Mouse (Mus musculus) erythroid progenitor cell, adult 5-6 weeks (primary cell): ENCODE data around the gene Arhgap31. TPM values are rescaled to one million over a fixed set of nuclear protein-coding genes. Genes with fewer than 3 reads are reported as not detected.
A peak's percentile ranks its signal among the peaks of the same experiment; 100 is the strongest.

Experiments used
- ATAC-seq: replicated peaks from 2 replicates; pipeline ENCODE4 v1.8.0; 2016; ENCODE audit warnings: moderate number of reproducible peaks, mild to moderate bottlenecking, moderate TSS enrichment, inconsistent platforms; ENCODE audit not compliant: poor library complexity, low FRiP score, severe bottlenecking
- total RNA-seq, 2 experiments: library from RNA; stranded (forward) in 1 of 2; stranded (reverse) in 1 of 2; fragments of 150-400 nt in 1 of 2; fragments of 186-747, 209-891 nt in 1 of 2; gene quantifications; 2 replicates each; pipeline versions ENCODE4 v1.2.3 to v1.2.4; 2015 to 2017; ENCODE audit warnings: low replicate concordance in 2 of 2

Arhgap31 gene
- total RNA-seq, 2 experiments from 2014 or later, result 0.83 to 5.0 TPM

DNA sequence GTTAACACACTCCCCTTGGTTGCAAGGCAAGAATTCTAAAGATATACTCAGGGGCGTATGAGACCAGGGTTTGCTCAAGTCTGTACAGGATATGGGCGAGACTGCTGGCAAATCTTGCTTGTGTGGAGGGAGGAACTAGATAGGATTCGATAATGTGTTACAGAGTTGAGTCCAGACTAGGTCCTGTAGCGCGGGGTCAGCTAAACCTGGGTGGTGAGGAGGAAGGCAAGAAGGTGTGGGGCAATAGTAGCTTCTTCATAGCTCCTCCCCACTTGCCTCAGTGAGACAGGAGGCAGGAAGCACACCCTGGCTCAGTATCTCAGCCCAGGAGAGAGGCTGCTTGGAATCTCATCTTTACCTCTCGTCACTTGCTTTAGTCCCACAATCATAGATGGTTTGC is 16.1 kb upstream of the Arhgap31 start:
- ATAC-seq, result no peak

DNA sequence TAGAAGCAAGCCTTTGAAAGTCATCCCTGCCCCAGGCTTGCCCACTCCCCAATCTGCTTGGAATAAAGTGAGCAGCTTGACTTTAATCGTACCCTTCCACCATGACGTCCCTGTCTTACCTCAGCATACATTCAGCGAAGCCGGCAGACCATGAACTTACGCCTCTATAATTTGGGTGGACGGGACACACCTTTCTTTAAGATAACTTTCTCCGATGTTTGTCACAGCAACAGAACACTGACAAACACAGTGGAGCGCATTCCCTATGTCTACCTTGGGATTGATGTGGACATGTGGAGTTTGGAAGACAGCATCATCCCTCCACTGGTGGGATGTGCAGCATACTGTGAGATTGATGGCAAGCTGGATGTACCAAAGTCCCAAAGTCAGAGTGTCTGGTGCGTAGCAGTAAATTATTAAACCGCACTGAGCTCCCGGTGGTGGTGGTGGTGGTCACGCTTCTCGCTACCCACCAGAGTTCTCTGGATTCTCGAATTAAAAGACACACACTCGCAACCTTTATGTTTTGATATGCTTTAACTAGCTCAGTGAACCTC is 15.6 kb upstream of the Arhgap31 start:
- no peak for ATAC-seq

DNA sequence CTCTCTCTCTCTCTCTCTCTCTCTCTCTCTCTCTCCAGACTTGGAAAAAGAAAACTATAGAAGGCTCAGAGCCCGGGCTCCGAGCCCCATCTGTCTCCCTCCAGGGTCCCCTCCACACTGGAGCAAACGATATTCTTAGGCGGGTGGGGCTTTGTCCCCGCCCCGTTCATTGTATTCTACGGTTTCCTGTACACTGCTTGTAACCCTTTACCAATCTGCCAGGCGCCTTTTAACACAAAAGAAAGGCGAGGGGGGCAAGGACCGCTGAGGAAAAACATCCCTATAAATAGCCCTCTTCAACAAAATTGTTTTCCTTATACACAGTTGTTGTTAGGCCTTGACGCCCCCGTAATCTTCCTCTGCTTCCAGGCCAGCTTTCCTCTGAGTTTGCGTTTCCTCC is 11.9 kb upstream of the Arhgap31 start:
- ATAC-seq, result no peak

DNA sequence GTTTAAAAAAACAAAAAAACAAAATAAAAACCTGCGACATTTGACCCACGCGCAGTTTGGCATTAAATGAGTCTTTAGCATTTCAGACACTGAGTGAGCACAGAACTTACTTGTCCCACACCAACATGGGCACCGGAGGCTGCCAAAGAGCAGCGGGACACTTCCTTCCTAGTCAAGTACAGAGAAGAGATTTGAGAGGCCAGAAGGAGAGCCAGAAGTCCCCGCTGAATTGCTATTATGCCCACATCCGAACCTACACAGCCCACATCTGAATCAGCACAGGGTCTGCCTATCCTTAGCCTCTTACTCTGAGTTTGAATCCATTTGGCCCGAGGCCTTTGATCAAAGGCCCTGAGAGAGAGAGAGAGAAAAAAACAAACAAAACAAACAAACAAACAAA is 11.2 kb upstream of the Arhgap31 start:
- ATAC-seq, result no peak

DNA sequence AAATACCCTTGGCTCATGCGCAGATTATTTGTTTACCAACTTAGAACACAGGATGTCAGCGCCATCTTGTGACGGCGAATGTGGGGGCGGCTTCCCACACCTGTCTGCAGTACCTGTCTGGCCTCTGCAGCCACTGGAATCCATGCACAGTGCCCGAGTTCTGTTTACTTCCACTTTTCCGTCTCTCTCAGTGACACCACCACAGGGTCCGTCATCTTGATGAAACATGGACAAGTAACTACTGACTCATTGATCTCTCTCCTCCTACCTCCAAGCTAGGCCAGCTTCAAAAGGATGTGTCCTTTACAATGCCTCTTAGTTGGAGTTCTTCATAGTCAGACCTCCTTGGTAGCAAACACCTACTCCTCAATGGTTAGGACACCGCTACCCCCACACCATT is 8.3 kb upstream of the Arhgap31 start:
- ATAC-seq, result no peak

DNA sequence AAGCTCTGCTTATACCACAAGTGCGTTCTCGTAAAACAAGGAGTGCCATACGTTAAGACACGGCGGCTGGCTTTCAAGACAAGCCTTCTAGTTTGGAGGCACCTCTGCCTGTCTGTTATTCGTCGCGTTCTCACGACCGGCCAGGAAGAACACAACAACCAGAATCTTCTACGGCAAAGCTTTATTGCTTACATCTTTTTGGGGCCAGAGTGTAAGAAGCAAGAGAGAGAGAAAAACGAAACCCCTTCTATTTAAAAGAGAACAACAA is 1.1 kb upstream of the Arhgap31 start:
- 0 out of 2 replicates have a peak, but pooled peaks have one; percentile 58 for ATAC-seq

DNA sequence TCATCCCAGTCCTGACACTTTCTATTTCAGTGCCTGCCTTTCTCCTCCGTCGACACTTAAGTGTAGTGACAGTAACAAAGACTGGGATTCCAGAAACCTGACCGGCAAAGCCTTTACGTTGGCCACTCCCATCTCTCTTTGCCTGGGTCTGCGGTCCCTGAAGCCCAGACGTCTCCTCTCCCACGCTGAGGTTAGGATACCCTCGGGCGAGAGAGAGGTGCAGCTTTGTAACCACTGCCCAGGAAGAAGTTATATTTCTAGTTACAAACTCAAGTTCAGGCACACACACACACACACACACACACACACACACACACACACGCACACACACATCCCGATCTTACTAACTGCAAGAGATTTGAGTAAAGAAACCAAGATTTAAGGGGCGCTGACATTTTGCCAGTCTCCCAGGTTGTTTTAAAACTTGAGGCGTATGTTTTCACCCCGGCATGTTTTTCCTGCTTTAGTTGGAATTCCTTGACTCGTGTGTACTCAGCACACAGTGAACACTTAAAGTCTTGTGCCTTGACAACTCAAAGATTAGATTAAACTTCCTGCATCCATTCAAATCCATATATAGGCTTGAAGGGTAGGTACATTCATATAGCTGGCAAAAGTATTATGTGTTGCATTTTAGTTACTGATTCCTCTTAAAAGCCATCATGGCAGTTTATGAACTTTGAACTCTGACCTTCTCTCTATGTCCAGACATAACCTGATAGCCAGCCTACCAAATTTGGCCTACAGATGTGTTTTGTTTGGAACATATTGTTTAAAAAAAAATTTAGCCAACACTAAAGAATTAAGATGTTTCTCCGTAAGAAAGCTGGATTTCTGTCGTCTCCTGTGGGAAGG is 557 bp upstream of the Arhgap31 start:
- peak; percentile 67 for ATAC-seq

DNA sequence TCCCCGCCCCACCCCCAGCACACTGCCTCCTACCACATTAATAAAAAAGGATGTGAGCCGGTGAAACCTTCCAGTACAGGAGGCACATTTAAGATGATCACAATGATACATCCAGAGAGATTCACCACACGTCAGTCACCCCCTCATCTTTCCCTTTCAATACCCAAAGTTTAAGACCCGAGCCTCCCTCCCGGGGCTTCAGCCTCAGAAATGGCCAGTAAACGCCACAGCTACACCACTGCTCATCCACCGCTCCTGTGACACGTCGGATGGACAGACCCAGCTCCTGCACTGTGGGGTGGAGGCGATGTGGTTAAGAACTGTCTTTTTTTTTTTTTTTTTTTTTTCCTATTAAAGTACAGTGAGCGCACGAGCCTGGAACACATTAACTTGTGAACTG is 969 bp downstream of the Arhgap31 start:
- ATAC-seq, result no peak

DNA sequence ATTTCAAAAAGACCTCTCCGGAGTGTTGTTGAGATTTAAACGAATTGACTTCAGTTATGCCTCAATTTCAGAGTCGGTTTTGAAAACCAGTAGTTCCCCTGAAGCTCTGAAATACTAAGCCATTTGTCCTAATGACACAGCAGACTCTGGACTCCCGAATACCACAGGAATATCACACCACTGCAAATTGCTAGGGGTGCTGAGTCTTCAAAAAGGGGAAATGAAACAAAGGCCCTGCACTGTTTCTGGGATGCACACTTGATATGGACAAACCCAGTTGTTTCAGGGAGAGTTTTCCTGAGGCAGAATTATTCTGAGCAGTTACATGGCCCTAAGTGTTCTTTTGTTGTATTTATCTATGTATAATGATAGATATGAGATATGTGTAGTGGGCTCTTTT is 1.8 kb downstream of the Arhgap31 start:
- no peak for ATAC-seq

DNA sequence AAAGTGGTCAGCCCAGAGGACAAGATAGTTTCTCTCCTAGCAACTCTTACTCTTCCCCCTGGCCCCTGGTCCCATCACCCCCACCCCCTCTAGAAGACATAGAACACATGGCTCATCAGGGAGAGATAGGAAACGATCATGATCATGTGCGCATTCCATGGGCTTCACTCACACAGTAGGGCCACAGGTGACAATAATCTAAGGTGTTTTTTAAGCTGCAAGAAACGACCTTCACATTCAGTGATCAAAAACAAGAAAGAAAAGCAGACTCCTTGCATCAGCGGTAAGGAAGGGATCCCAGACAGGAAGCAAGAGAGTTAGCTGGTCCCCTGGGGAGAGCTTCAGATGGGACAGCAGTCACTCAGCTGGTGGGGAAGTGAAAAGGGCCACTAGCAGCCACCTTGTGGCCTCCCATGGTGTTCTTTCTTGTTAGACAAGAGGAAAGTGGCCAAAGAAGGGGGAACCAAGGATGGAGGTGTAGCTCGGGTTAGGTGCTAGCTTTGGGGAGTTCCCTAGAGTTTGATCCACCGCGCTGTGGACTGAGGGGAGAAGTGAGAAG is 4.0 kb downstream of the Arhgap31 start:
- no peak for ATAC-seq

DNA sequence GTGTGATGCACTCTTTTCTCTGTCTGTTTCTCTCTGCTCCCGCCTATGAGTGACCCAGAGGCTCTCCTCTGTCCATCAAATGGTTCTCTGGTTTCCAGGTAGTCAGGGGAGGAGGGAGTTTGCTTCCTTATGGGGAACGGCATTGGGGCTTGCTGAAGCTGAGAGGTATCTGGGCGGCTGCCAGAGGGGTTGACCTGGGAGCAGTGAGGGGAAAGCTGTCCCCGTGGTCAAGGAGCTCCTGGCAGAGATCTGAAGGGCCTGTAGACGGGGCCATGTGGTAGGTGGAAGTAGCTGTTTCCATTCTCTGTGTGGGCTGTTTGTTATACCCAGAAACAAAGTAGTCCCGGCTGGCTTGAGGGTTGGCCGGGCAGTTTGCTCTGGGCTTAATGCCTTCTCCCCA is 6.3 kb downstream of the Arhgap31 start:
- no peak for ATAC-seq

DNA sequence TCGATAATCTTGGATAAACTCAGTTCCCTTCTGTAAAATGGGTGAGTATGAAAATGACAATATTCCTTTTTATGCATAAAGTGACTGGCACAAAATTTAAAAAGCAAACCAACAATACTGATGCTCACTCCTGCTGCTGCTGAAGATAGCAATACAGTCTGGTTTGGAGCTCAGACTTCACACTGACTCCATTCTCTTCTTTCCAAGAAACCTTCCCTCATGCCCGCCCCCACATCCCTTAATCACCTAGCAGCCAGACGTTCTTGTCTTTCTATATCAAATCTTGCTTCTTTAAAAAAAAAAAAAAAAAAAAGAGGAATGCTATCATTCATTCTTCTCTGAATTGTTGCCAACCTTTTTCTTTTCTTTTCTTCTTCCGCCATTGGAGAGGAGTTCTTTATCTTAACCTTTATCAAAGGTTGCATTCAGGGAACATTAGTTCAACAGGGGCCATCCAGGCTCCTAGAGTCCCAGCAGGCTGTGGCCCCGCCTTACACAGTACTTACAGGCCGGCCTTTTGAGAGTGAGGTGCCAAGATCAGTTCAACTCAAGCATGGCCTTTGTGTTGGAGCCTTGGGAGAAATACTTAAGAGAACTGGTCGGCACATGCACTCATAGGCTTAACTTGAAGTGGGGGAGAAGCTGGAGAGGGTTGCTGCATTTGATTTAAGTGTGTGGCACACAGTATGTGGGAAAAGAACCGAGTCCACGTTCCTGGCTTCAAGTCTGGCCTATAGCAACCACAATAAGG is 7.4 kb downstream of the Arhgap31 start:
- ATAC-seq, result no peak

DNA sequence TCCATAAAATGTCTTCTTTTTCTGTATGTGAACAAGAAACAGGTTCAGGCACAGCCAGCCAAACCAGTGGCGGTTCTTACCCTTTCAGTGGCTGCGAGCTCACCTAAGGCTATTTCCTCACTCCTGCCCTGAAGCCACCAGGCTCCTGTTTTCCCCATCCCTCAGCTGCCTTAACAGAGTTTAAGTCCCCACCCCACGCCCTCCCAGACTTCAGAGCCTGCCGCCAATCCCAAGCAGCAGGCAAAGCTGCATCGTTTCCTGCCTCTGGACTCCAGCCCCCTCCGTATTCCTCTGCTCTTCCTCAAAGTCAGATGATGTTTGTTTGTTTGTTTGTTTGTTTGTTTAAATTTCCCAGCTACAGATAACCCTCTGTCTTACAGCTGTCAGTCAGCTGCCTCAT is 9.6 kb downstream of the Arhgap31 start:
- no peak for ATAC-seq

DNA sequence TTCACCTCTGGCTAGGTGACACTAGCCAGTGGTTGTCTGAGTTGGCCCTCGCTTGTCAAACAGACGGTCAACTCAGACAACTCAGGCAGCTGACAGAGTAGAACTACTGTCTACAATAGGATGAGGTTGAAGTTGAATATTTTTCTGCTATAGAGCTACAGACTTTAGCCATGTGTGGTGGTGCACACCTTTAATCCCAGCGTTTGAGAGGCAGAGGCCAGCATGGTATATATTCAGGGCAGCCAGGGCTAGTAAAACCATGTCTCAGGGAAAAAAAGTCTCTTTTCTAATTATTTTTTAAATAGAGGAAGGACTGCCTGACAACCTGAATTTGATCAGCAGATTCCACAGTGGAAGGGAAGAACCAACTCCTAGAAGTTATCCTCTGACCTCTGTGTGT is 10.8 kb downstream of the Arhgap31 start:
- ATAC-seq, result no peak

DNA sequence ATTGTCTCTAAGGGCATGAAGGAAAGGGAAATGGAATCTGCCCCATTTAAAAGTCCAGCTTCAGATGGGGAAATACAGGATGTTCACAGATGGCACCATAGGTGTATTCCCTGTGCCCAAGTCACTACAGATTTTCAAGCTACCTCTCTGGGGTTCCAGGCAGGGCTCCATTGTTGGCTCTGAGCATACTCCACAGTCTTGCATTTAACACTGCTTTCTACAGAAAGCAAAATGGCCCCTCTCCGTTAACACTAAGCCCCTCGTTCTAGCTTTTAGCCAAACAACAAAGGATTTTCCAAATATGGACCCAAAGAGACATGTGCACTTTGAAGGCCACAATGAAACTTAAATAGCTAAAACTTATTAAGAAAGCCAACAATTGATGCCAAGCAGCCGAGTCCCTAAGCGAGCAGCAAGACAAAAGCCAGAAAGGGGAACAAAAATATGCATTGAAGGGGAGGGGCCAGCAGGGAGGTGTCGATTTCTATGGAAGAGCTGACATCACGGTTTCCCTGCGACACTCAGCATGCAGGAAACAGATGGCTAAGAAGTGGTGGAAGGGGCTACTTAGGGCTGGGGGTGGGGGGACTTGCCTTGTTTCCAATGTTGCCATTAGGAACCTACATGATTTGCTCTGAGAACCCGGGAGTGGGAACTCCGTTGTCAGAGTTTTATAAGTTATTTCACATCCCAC is 11.4 kb downstream of the Arhgap31 start:
- ATAC-seq, result no peak

DNA sequence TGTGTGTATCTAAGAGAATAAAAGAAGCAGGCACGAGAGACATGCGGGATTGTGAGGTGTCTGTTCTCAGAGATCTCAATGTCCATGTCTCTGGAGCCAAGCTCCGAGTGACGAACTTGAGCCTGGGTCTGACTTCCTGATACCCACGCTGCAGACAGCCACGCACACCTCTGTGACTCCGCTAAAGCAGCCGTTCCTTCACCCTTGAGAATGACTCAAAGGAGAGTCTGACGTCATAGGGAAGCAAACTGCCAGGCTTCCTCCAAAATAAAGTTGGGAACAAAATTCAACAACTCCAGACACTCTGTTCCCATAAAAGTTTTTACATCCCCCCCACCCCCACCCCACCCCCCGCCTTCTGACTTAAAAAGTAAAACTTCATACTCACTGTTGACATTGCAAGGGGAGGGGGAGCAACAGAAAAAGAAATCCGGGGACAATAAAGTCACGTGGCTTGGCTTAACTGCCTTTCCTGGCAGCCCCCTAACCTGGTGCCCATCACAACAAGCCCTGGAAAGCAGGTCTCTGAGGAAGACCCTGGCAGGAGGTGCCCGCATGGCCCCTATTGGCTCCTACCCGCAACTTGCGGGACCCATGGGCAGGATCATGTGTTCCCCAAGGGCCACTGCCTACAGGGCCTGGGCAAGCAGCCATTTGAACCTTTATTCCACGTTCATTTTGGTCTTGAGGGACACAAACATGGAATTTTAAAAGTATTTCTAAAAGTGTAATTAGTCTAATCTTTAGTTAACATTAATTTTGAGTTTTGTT is 12.5 kb downstream of the Arhgap31 start:
- ATAC-seq, result no peak

DNA sequence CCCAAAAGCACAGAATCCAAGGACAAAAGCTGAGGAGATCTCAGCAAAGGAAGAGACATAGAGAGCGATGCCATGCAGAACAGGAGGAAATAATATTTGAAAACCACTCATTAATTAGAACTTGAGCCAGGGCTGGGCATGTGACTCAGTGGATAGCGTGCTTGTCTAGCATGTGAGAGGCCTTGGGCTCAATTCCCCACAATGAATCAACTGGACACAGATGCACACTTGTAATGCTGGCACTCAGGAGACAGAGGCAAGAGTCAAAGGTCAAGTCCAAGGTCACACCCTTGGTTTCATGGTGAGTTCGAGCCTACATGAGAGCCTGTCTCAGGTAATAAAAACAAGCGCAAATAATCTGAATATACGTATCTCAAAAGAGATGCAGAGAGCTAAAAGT is 15.5 kb downstream of the Arhgap31 start:
- ATAC-seq, result no peak

DNA sequence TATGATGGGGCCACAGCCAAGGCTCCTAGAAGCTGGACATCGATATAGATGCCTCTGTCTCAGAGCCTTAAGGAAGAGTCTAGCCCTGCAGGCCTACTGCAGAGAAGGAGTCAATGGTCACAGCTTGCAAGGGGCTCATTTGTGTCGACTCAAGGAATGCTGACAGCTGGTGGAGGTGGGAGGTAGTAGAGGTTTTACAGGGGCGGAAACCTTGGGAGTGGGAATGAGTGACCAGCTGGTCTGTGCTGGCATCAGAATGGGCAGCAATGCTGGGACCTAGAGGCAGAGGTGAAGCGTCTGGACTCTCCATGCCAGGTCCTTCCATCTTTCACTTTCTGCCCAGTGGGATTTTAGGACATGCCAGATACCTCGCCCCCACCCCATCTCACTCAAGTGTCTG is 17.5 kb downstream of the Arhgap31 start:
- no peak for ATAC-seq

DNA sequence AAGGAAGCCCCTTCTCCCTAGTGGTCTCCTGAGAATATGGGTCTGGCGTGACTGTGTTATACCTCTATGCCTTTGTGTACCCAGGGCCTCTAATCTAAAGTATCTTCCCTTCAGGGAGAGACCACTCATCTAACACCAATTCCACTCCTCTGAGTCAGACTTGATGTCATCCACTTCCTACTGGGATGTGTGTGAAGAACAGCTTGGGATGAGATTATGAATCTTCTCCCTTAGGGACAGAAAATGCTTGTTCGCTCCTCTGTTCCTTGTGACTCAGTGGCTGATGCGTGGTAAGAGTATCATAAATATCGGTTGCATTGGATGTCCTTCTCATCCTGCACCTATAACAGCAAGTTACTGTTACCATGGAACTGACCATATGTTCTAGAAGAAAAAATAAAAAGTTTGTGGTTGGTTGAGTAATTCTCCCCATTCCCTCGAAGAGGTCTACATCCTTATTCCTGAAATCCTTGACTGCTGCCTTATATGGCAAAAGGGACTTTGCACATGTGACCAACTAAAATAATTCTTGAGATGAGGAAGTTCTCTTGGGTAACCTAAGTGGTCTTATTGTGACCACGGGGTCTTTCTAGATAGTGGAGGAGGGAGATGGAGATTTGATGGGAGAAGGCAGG is 18.1 kb downstream of the Arhgap31 start:
- no peak for ATAC-seq
